Mouse (Mus musculus) adrenal gland, adult 2 months (tissue): ENCODE results near the gene Enkd1. TPM values are rescaled to one million over a fixed set of nuclear protein-coding genes. Genes with fewer than 3 reads are reported as not detected.

Experiments
- DNase-seq: peaks from one replicate; pipeline ENCODE4 v3.0.0; 2021
- polyA plus RNA-seq: library from polyadenylated mRNA; depleted of rRNA; stranded (reverse); fragments of >200 nt; gene quantifications from 2 replicates; pipeline ENCODE4 v1.2.3, GENCODE M21; 2012
- total RNA-seq, 2 experiments: library from RNA; stranded (reverse); gene quantifications; 2 replicates each; pipeline ENCODE4 v1.2.3; 2021

Gene Enkd1
- total and polyA plus RNA-seq, 3 experiments, result 2.9 to 9.7 (median 6.8) TPM

DNA sequence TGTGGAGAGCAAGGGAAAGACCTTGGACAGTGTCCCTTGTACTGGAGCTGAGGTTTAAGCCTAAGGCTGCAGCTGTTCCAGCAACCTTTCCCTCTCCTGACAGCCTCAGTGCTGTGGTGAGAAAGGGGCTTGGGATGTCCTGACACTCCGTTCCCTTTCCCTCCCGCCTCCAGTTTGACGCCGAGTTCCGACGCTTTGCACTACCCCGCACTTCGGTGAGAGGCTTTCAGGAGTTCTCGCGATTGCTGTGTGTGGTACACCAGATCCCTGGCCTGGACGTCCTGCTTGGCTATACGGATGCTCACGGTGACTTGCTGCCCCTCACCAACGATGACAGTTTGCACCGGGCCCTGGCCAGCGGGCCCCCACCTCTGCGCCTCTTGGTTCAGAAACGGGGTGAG lies 6.0 kb downstream of the Enkd1 start:
- no peak for DNase-seq

DNA sequence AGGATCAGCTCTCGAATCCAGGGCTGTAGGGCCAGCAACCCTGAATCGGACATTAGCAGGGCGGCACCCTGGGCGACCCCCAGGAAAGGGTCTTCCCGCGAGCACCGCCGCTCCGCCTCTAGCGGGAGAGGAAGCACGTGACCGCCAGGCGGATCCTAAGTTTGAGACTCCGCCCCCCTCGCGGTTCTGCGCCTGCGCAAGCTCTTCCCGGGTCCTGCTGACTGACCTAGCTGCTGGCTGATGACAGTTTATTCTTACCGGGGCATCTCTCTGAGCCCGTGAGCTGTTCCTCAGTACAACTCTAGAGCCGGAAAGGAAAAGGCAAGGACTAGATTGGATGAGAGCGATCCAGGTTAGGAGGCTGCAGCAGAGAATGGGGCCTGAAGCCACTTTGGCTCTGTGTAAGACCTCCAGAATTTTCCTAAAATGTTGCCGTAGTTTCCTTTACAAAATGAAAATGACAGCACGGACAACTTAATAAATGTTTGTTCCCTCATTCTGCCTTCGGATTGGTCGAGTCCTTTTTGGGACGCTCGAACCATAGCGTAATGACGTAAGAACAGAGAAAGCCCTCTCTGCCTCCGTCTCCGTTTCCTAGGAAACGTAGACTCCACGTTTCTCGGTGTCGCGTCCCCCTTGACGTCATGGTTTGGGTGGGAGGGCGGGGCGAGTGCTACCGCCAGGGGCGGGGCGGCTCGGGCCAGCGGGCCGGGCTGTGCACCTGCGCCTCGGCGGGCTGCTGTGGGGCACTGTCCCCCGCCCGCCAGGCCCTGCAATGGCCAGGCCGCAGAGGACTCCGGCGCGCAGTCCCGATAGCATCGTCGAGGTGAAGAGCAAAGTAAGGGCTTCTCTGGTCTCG lies 6.8 kb downstream of the Enkd1 start, which contains the start of the genes Acd and Pard6a:
TSS of gene Acd (minus strand) at position 137 of the 859 bp plus-strand sequence.
TSS of gene Pard6a (plus strand) at position 183 of the 859 bp plus-strand sequence.
- DNase-seq, result peak; percentile 97

DNA sequence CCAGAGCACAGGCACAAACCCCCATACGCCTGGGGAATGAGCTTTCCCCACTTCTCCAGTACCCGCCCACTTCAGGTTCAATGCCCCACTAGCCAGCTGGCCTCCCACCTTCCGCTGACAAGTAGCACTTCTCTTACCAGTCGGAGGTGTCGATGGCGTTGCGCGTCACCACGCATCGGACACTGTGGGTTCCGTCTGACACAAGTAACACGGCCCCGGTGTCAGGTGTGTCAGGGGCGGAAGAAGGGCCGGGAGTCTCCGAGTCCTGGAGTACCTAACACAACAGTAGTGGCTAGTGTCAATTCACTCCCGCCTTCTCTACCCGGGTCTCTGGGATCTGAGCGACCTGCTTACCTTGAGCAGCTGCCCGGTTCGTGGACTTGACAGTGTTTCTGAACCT lies 7.4 kb downstream of the Enkd1 start:
- no peak for DNase-seq

DNA sequence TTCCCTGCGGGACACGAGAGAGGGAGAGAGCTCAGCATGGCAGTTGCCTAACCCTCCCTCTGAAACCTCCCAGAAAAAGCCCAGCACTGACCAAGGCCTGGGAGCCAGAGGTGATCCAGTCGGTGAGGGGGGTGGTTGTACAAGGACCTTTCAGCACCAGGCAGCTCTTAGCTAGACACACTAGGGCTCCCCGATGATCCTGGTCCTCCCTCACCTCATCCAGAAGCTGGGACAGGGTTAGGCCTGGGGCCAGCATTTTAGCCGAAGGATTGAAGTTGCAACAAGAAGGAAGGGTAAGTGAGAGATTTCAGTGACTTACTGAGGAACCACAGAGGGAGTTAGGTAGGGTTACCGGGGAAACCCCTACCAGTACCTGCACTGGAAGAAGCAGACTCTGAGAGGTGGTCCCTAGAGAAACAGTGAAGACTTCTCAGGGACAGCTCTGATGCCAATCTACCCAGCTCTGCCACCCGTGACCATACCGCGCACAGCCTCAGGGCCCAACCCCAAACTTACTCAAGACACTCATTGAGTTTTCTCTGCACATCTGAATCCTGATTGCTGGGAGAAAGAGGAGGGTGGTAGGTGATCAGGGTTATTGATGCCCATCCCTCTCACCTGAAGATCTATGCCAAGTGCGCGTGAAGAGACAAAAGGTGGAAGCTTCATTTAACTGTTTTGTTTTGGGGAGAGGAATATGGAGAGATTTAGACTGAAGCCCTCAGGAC lies 8.4 kb downstream of the Enkd1 start:
- no peak for DNase-seq

DNA sequence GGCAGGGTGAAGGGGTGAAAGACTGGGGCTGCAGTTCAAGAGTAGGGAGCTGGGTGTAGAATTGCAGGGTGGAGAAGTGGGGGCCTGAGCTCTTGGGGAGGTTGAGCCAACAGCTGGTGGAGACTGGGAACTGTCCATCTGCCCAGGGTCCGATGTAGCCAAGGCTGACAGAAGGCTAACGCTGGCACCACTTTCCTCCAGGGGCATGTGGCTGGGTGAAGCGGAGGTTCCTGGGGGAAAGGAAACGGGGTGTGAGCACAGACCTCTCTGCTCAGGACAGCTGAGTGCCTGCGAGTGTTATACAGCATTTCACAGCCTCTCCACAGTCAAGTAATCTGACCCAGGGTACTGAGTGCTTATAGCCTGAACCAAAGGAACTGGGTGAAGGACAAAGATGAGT lies 9.3 kb downstream of the Enkd1 start:
- DNase-seq, result no peak

DNA sequence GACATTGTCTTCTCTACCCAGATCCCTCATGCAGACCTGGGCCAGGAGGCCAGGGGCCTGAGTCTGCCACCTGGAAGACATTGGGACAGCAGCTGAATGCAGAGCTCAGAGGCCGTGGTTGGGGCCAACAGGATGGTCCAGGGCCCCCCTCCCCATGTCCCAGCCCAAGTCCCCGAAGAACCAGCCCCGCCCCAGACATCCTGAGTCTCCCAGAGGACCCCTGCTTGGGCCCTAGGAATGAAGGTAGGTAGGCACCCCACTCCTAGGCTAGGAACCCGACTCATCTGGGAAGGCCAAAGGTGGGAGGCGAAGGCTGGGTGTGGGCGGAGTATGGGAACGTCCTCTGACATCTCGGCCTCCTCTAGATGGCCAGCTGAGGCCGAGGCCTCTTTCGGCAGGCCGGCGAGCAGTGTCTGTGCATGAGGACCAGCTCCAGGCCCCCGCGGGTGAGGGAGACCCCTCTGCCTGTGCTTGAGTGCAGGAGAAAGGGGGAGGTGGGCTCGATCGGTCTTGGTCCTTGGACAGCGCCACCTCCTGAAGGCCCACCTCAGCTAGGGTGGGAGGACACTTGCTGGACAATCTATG lies 10.7 kb downstream of the Enkd1 start:
- DNase-seq, result no peak

DNA sequence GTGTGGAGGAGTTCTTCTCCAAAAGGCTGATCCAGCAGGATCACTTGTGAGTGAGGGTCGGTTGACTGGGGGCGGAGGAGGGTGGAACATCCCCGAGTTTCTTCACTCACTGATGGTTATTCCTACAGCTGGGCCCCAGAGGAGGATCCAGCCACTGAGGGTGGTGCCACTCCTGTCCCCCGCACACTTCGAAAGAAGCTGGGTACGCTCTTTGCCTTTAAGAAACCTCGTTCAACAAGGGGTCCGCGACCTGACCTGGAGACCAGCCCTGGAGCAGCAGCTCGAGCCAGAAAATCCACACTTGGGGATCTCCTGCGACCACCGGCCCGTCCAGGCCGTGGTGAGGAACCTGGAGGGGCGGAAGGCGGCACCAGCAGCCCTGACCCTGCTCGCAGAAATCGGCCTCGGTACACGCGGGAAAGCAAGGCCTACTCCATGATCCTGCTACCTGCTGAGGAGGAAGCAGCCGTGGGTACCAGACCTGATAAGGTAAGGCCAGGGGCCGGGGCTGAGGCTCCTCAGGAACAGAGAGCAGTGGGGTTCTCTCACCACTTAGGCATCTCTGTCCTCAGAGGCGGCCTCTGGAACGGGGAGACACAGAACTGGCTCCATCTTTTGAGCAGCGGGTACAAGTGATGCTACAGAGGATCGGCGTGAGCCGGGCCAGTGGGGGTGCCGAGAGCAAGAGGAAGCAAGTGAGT lies 12.8 kb downstream of the Enkd1 start:
- DNase-seq, result no peak

DNA sequence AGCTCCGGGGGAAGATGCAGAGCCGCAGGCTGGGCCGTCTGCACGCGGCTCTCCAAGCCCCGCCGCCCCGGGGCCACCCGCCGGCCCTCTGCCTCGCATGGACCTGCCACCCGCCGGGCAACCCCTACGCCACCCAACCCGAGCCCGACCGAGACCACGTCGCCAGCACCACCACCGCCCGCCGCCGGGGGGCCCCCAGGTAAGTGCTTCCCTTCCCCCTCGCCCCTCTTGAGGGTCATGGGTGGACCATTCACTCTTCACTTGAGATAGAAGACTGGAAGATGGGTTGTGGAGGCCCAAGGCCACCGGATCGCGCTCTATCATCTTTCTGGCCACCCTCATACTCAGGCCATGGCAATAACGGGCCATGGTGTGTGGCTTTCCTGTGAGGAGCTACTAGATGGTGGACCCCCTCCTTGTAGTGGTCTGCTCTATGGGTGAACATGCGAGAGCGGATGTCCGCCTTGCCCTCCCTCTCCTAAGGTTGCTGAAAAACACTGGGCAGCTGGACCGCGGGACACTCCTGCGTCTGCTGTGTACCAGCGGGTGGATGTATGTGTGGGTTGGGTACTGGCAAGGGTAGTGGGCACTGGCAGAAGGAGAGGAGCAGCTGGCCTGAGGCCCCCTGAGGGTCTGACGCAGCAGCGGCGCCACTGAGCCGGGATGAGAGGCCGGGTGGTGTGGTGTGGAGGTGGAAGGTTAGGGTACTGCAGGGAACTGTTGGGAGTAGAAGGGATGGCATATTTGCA lies 13.8 kb downstream of the Enkd1 start:
- no peak for DNase-seq

DNA sequence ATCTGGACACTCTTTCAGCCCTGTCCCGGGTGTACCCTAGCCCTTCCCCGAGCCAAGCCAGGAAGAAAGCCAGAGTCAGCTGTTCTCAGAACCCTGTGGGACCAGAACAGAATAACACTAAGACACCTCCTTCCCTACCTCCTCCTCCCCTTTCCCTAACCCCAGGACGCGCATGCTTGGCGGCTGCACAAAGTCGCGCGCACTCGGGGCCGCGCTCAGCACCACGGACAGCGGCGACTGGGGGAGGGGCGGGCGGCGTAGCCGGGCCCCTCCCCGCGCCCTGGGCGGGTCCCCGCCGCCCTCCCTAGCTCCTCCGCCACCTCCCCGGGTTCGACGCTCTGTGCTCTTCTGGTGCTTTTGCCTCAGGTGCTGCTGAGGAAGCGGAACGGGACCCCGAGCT lies 14.4 kb downstream of the Enkd1 start:
- peak; percentile 83 for DNase-seq

DNA sequence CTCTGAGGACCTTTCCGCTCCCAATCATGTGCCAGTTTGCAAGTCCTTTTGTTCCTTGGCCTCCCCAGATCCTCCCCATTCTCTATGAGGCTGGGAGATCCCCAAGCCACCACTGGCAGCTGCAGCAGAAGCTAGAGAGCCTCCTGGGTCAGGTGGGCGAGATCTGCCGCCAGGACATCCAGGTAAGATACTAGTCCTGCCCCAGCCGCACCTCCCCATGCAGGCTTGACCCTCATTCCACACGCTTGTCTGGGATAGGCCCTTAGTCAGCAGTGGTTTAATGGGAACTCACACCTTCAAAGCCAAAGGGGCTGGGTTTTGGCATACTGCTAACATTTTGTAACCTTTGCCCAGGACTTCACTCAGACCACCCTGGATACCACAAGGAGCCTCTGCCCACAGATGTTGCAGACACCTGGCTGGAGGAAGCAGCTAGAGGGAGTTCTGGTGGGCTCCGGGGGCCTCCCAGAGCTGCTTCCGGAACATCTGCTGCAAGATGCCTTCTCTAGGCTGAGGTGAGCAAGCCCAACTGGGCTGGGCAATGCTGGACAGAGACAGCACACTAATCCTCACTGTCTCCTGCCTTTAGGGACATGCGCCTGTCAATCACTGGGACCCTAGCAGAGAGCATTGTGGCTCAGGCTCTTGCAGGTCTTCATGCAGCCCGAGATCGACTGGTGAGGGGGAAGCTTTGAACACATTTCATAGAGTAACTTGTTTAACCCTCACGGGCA lies 15.4 kb downstream of the Enkd1 start:
- no peak for DNase-seq

DNA sequence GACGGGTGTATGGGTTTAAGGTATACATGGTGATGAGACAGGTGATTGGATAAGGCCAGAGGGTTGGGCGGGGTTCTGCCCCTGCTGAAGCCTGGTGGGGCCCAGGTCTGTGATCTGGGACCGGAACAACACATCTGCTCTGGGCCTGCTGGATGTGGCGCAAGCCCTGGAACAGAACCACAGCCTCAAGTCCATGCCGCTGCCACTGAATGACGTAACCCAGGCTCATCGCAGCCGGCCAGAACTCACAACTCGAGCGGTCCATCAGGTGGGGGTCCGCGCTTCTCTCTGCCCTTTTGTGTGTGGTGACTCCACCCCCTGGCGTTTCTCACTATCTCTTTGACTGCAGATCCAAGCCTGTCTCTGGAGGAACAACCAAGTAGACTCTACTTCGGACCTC lies 17.0 kb downstream of the Enkd1 start:
- no peak for DNase-seq

DNA sequence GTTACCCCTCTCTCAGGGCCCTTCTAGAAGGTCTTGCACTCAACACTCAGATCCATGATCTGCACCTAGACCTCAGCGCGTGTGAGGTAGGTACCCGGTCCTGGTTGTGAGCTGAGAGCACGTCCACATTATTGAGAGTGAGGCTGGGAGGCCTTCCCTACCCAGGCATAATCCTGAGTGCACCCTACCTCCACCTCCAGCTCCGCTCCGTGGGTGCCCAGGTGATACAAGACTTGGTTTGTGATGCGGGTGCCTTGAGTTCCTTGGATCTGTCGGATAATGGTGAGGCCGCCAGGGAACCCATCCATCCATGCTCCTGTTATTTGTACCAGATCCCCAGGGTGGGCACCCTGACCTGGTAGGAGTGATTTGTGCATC lies 18.0 kb downstream of the Enkd1 start:
- no peak for DNase-seq

DNA sequence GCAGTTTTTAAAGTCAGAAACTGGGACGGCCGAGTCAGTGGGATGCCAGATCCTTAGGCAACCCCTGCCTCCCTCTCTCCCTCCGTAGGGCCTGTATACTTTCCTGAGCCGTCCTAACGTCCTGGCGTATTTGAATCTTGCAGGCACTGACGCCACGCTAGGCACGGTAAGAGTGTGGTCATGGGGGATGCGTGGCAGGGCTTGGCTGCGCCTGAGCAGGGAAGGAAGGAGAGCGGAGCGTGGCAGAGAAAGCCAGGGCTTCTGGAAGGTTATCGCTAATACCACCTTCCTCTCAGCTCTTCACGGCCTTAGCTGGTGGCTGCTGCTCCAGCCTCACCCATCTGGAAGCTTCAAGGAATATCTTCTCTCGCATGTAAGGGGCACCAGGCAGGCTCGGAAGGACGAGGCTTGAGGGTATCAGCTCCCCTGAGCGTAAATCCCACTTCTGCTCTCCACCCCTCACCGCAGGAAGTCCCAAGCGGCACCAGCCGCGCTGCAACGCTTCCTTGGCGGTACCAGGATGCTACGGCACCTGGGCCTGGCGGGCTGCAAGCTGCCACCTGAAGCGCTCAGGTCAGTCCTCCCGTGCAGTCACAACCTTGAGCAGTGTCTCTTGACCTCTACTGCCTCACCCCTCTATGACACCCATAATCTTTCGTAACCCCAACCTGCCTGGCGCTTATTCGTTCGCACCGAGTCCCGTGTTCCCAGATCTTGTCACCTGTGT lies 18.6 kb downstream of the Enkd1 start:
- no peak for DNase-seq

DNA sequence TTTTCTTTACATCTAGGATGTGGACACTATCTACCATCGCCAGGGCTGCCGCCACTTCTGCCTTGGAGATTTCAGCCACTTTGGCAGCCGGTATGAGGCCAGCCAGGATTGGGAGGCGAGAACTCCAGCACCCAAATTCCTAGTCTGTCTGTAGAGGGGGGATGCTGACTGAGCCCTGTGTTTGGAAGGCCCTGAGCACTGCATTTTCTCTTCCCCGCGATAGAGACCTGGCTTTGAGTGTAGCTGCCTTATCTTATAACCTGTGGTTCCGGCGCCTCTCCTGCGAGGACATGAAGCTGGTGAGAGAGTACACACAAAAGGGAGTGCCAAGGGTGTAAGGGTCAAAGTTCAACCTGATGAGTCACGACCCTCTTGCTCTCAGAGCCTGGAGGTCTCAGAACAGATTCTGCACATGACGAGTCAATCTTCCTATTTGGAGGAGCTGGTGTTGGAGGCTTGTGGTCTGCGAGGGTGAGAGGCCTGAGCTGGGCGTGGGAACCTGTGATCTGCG lies 19.7 kb downstream of the Enkd1 start:
- DNase-seq, result no peak

DNA sequence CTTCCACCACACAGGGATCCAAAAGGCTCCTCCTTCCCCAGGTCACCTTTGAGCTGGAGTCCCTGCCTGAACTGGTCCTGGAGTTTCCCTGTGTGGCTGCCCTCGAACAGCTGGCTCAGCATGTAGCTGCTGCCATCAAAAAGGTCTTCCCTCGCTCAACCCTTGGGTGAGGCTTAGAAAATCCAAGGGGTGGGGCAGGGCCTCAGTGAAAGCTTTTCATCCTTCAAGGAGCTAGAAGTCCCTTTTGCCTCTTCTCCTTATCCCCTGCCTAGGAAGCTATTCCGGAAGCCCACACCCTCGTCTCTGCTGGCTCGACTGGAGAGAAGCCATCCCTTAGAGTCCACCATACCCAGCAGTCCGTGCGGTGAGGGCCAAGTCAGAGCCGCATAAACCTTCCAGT lies 20.5 kb downstream of the Enkd1 start:
- DNase-seq, result no peak

DNA sequence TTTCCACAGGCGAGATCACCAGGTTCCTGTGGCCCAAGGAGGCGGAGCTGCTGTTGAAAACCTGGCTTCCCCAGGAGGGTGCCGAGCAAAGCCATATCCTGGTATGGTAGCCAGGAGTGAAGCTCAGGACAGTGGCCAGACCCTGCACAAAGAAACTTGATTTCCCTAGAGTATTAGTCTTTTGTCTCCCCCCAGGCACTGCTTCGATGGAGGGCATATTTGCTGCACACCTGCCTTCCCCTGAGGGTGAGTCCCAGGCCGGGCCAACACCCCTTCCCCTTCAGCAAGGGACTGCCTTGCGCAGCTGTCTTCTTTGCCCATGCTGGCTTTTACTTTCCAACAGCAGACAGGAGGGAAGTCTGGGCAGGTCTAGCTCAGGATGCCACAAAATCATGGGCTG lies 21.5 kb downstream of the Enkd1 start:
- DNase-seq, result no peak

DNA sequence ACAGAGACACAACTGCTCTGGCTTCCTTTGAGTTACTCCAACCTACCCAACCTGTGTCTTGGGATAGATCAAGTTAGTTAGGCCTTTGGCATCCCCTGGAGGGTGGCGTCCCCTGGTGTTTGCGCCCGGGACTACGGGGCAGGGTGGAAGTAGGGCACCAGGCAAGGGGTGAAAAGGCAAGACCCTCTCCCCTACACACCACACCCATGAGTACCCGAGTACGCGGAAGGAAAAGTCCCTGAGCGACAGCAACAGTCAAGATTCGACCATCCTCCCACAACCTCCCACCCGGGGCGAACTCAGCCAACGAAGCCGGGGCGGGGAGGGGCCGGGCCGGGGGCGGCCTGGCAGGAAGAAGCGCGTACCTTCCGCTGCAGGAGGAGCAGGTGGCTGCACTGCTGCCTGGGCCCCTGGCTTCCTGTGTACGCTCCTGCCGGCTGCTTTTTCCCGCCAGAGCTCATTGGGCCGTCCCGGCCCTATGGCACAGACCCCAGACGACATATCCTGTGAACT lies 22.2 kb downstream of the Enkd1 start, which contains the start of gene Carmil2:
TSS of gene Carmil2 (plus strand) at position 479 of the 513 bp plus-strand sequence.
- DNase-seq, result peak; percentile 52

DNA sequence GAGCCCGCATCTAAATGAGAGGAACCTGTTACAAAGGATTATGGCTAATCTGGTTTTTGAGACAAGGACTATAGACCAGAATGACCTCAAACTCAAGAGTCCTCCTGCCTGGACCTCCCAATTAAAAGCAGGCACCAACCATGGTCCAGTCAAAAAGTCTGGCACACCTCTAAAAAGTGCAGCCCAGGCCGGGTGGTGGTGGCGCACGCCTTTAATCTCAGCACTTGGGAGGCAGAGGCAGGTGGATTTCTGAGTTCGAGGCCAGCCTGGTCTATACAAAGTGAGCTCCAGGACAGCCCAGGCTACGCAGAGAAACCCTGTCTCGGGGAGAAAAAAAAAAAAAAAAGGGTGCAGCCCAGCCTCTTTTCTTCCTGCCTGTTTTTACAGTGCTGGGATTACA lies 22.7 kb downstream of the Enkd1 start:
- DNase-seq, result no peak

DNA sequence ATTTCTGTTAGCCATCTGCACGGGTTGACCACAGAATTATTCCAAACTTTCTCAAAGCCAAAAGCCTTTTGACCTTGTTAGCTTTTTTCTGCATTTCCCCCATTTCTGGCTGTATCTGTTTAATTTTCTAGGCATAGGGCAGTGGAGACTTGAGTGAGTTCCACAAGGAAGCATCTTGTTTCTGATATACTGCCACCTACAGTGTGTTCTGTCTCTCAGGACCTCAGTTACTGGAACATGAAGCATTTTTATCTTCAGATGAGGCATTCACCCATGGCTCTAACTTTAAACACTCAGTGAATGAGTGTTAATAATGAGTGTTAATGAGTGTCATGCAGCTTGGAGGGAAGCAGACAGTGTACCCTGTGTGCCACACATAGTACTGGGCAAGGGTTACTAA lies 30.1 kb downstream of the Enkd1 start:
- DNase-seq, result no peak

DNA sequence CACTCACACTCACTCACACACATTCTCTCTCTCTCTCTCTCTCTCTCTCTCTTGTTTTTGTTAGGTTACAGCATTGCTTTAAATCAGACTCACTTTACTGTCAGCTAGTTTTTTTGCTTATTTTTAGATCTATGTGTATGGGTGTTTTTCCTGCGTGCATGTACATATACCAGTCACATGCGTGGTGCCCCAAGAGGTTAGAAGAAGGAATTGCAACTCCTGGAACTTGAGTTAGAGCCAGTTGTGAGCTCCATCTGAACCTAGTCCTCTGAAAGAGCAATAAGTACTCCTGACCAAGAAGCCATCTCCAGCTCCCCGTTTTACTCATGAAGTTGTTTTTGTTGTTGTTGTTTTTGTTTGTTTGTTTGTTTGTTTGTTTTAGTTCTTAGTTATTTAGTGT lies 46.8 kb downstream of the Enkd1 start:
- no peak for DNase-seq
